Mouse (Mus musculus): ENCODE data around the gene Macf1. TPM values are rescaled to one million over a fixed set of nuclear protein-coding genes. Genes with fewer than 3 reads are reported as not detected.
"Not testable (repeated sequence)": the region's sequence is repeated elsewhere in the genome, so short reads cannot be mapped to it uniquely, and the experiment has no call there.

The Macf1 gene
- polyA plus RNA-seq, 1 experiment: 90.1 TPM

- H3K27ac ChIP-seq (replicated peaks; ENCODE audit: low read depth, low read length): peak overlapping the region; percentile 90
- H3K4me1 ChIP-seq (ENCODE audit: control insufficient read depth, insufficient read depth, insufficient read length, low read length): peaks cover 28% of the 10 kb centered on the region
- H3K4me3 ChIP-seq (ENCODE audit: insufficient read depth, low read depth, low read length): no peak overlapping the region
Observed at GRCm38 (mm10) chr4:123633874-123634273, 50.3 kb downstream of the Macf1 start.

GRCm38 (mm10) chr4:123633370-123633769 is 50.8 kb downstream of the Macf1 start:
- peak overlapping the region; percentile 90 for H3K27ac ChIP-seq (replicated peaks; ENCODE audit: low read depth, low read length)
- peaks cover 28% of the 10 kb centered on the region for H3K4me1 ChIP-seq (ENCODE audit: control insufficient read depth, insufficient read depth, insufficient read length, low read length)
- no peak overlapping the region for H3K4me3 ChIP-seq (ENCODE audit: insufficient read depth, low read depth, low read length)

GRCm38 (mm10) chr4:123632116-123632515 is 52.0 kb downstream of the Macf1 start:
- Histone ChIP-seq H3K4me1 (ENCODE audit: control insufficient read depth, insufficient read depth, insufficient read length, low read length) (peaks cover 28% of the 10 kb centered on the region), H3K27ac (replicated peaks; ENCODE audit: low read depth, low read length) (peak overlapping the region; percentile 19; the same call in 1 of the 2 replicates)
- not testable (repeated sequence) for H3K4me3 ChIP-seq (ENCODE audit: insufficient read depth, low read depth, low read length)

GRCm38 (mm10) chr4:123631654-123632053 is 52.5 kb downstream of the Macf1 start:
- no peak overlapping the region for H3K27ac ChIP-seq (replicated peaks; ENCODE audit: low read depth, low read length)
- no peak overlapping the region for H3K4me3 ChIP-seq (ENCODE audit: insufficient read depth, low read depth, low read length)
- peaks cover 28% of the 10 kb centered on the region for H3K4me1 ChIP-seq (ENCODE audit: control insufficient read depth, insufficient read depth, insufficient read length, low read length)

GRCm38 (mm10) chr4:123627683-123628082 is 56.5 kb downstream of the Macf1 start:
- peaks cover 27% of the 10 kb centered on the region for H3K4me1 ChIP-seq (ENCODE audit: control insufficient read depth, insufficient read depth, insufficient read length, low read length)
- no peak overlapping the region for H3K4me3 ChIP-seq (ENCODE audit: insufficient read depth, low read depth, low read length)
- H3K27ac ChIP-seq (replicated peaks; ENCODE audit: low read depth, low read length): no peak overlapping the region

- H3K4me3 ChIP-seq (ENCODE audit: insufficient read depth, low read depth, low read length): no peak overlapping the region
- H3K27ac ChIP-seq (replicated peaks; ENCODE audit: low read depth, low read length): peak overlapping the region; percentile 90
- H3K4me1 ChIP-seq (ENCODE audit: control insufficient read depth, insufficient read depth, insufficient read length, low read length): peaks cover 23% of the 10 kb centered on the region
Observed at GRCm38 (mm10) chr4:123625332-123626072, 58.7 kb downstream of the Macf1 start.

GRCm38 (mm10) chr4:123624438-123624837 is 59.7 kb downstream of the Macf1 start:
- Histone ChIP-seq H3K27ac (replicated peaks; ENCODE audit: low read depth, low read length) (peak overlapping the region; percentile 90), H3K4me3 (ENCODE audit: insufficient read depth, low read depth, low read length) (no peak overlapping the region), H3K4me1 (ENCODE audit: control insufficient read depth, insufficient read depth, insufficient read length, low read length) (peaks cover 16% of the 10 kb centered on the region)

GRCm38 (mm10) chr4:123623742-123624151 is 60.4 kb downstream of the Macf1 start:
- Histone ChIP-seq H3K4me1 (ENCODE audit: control insufficient read depth, insufficient read depth, insufficient read length, low read length) (peaks cover 16% of the 10 kb centered on the region), H3K27ac (replicated peaks; ENCODE audit: low read depth, low read length) (peak overlapping the region; percentile 79), H3K4me3 (ENCODE audit: insufficient read depth, low read depth, low read length) (no peak overlapping the region)

GRCm38 (mm10) chr4:123621732-123622131 is 62.4 kb downstream of the Macf1 start:
- Histone ChIP-seq H3K4me3 (ENCODE audit: insufficient read depth, low read depth, low read length) (no peak overlapping the region), H3K4me1 (ENCODE audit: control insufficient read depth, insufficient read depth, insufficient read length, low read length) (peaks cover 28% of the 10 kb centered on the region), H3K27ac (replicated peaks; ENCODE audit: low read depth, low read length) (no peak overlapping the region)

- peaks cover 23% of the 10 kb centered on the region for H3K4me1 ChIP-seq (ENCODE audit: control insufficient read depth, insufficient read depth, insufficient read length, low read length)
- H3K4me3 ChIP-seq (ENCODE audit: insufficient read depth, low read depth, low read length): no peak overlapping the region
- no peak overlapping the region for H3K27ac ChIP-seq (replicated peaks; ENCODE audit: low read depth, low read length)
Observed at GRCm38 (mm10) chr4:123617727-123618389, 66.3 kb downstream of the Macf1 start.

- no peak overlapping the region for H3K4me3 ChIP-seq (ENCODE audit: insufficient read depth, low read depth, low read length)
- H3K4me1 ChIP-seq (ENCODE audit: control insufficient read depth, insufficient read depth, insufficient read length, low read length): peaks cover 24% of the 10 kb centered on the region
- peak overlapping the region; percentile 11 for H3K27ac ChIP-seq (replicated peaks; ENCODE audit: low read depth, low read length)
Observed at GRCm38 (mm10) chr4:123616971-123617370, 67.2 kb downstream of the Macf1 start.

GRCm38 (mm10) chr4:123616501-123616900 is 67.7 kb downstream of the Macf1 start:
- H3K27ac ChIP-seq (replicated peaks; ENCODE audit: low read depth, low read length): peak overlapping the region; percentile 11; the same call in 1 of the 2 replicates
- peaks cover 24% of the 10 kb centered on the region for H3K4me1 ChIP-seq (ENCODE audit: control insufficient read depth, insufficient read depth, insufficient read length, low read length)
- H3K4me3 ChIP-seq (ENCODE audit: insufficient read depth, low read depth, low read length): no peak overlapping the region

GRCm38 (mm10) chr4:123613309-123613947 is 70.7 kb downstream of the Macf1 start:
- Histone ChIP-seq H3K27ac (replicated peaks; ENCODE audit: low read depth, low read length) (no peak overlapping the region), H3K4me1 (ENCODE audit: control insufficient read depth, insufficient read depth, insufficient read length, low read length) (peaks cover 24% of the 10 kb centered on the region), H3K4me3 (ENCODE audit: insufficient read depth, low read depth, low read length) (no peak overlapping the region)

GRCm38 (mm10) chr4:123611940-123612339 is 72.2 kb downstream of the Macf1 start:
- peaks cover 14% of the 10 kb centered on the region for H3K4me1 ChIP-seq (ENCODE audit: control insufficient read depth, insufficient read depth, insufficient read length, low read length)
- no peak overlapping the region for H3K4me3 ChIP-seq (ENCODE audit: insufficient read depth, low read depth, low read length)
- no peak overlapping the region for H3K27ac ChIP-seq (replicated peaks; ENCODE audit: low read depth, low read length)

- no peak overlapping the region for H3K4me3 ChIP-seq (ENCODE audit: insufficient read depth, low read depth, low read length)
- no peak overlapping the region for H3K27ac ChIP-seq (replicated peaks; ENCODE audit: low read depth, low read length)
- peaks cover 12% of the 10 kb centered on the region for H3K4me1 ChIP-seq (ENCODE audit: control insufficient read depth, insufficient read depth, insufficient read length, low read length)
Observed at GRCm38 (mm10) chr4:123611241-123611640, 72.9 kb downstream of the Macf1 start.
